ENCODE assay signal across 30 mouse cellular contexts in genomic region chr19:58548367-58548766, GRCm38 (mm10). TPM values are rescaled to one million over a fixed set of nuclear protein-coding genes. Genes with fewer than 3 reads are reported as not detected.
"Had no signal": no experiment of that assay in that cellular context is flagged by ENCODE, and none has a peak within 500 bp of the region (broad histone marks: within the 10 kb centered on the region; RNA-seq: fewer than 3 reads in every experiment).

No protein-coding gene starts in this region.

- H3K36me3 ChIP-seq: kidney, embryonic 15.5 days; limb, embryonic 12.5 days; limb, embryonic 15.5 days; liver, embryonic 12.5 days; liver, embryonic 15.5 days; lung, embryonic 15.5 days; midbrain, embryonic 10.5 days; midbrain, embryonic 13.5 days had no signal

- DNase-seq: kidney, adult 8-10 months; kidney, postnatal 10 days; kidney, postnatal 36 days; layer of hippocampus, postnatal 36 days; lung, adult 18-20 months; lung, postnatal 10 days; lung, postnatal 36 days; thymus, postnatal 25 days had no signal

- H3K27ac ChIP-seq: kidney, embryonic 15.5 days; left cerebral cortex, adult 2 months; limb, embryonic 12.5 days; limb, embryonic 15.5 days; liver, embryonic 12.5 days; liver, embryonic 15.5 days; lung, embryonic 15.5 days; midbrain, embryonic 10.5 days; midbrain, embryonic 13.5 days; stomach, postnatal 0 days had no signal

- H3K4me1 ChIP-seq: kidney, embryonic 15.5 days; limb, embryonic 15.5 days; liver, embryonic 12.5 days; liver, embryonic 15.5 days; lung, embryonic 15.5 days; megakaryocyte, embryonic 14.5 days; midbrain, embryonic 10.5 days; midbrain, embryonic 13.5 days had no signal

- H3K4me3 ChIP-seq: kidney, embryonic 15.5 days; left cerebral cortex, adult 2 months; limb, embryonic 12.5 days; limb, embryonic 15.5 days; liver, embryonic 12.5 days; liver, embryonic 15.5 days; lung, embryonic 15.5 days; megakaryocyte, embryonic 14.5 days; midbrain, embryonic 10.5 days; midbrain, embryonic 13.5 days had no signal

- H3K9me3 ChIP-seq: kidney, embryonic 15.5 days; limb, embryonic 12.5 days; limb, embryonic 15.5 days; liver, embryonic 12.5 days; liver, embryonic 15.5 days; lung, embryonic 15.5 days; megakaryocyte, embryonic 14.5 days; midbrain, embryonic 10.5 days; midbrain, embryonic 13.5 days had no signal

- H3K27me3 ChIP-seq: kidney, embryonic 15.5 days; limb, embryonic 12.5 days; liver, embryonic 12.5 days; liver, embryonic 15.5 days; lung, embryonic 15.5 days had no signal

RNA-seq across cellular contexts. Expression of gene Ccdc172, which starts 36.6 kb away (rescaled TPM):
- total RNA-seq: layer of hippocampus, adult 8-10 months; layer of hippocampus, postnatal 10 days; layer of hippocampus, postnatal 36 days; left cerebral cortex, adult 2 months; left cerebral cortex, postnatal 10 days; monocyte, adult 5-6 weeks had no signal
- polyA plus RNA-seq: kidney, embryonic 15.5 days; limb, embryonic 12.5 days; limb, embryonic 15.5 days; liver, embryonic 12.5 days; liver, embryonic 15.5 days; lung, embryonic 15.5 days; midbrain, embryonic 10.5 days; midbrain, embryonic 13.5 days; midbrain, embryonic 16.5 days; neural tube, embryonic 11.5 days; neural tube, embryonic 14.5 days; small intestine, adult 2 months; spleen, adult 2 months; stomach, embryonic 14.5 days; stomach, postnatal 0 days; thymus, postnatal 0 days had no signal
